Mouse (Mus musculus) embryo, embryonic 9.5 days (tissue): ENCODE measurements around the gene Nav2.

Experiments used
- DNase-seq: peaks from one replicate; pipeline ENCODE4 v3.0.0-alpha.2; 2017; ENCODE audit errors: extremely low spot score

Gene Nav2

DNA sequence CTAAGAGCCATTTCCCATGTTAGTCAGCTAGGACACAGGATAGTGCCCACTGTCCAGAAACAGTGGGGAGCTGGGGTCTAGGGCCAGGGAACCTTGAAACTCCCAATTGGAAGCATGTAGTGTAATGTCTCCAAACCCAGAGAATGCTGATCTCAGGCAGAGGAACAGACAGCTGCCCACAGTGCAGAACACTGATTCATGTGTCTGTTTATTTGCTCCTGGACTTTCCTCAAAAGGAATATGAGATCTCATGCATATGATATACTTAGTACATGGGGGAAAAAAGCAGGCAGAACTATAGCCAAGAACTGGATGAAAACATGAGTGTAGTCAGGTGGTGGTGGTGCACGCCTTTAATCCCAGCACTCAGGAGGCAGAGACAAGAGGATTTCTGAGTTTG, 297.0 kb downstream of the Nav2 start:
- DNase-seq, result no peak

DNA sequence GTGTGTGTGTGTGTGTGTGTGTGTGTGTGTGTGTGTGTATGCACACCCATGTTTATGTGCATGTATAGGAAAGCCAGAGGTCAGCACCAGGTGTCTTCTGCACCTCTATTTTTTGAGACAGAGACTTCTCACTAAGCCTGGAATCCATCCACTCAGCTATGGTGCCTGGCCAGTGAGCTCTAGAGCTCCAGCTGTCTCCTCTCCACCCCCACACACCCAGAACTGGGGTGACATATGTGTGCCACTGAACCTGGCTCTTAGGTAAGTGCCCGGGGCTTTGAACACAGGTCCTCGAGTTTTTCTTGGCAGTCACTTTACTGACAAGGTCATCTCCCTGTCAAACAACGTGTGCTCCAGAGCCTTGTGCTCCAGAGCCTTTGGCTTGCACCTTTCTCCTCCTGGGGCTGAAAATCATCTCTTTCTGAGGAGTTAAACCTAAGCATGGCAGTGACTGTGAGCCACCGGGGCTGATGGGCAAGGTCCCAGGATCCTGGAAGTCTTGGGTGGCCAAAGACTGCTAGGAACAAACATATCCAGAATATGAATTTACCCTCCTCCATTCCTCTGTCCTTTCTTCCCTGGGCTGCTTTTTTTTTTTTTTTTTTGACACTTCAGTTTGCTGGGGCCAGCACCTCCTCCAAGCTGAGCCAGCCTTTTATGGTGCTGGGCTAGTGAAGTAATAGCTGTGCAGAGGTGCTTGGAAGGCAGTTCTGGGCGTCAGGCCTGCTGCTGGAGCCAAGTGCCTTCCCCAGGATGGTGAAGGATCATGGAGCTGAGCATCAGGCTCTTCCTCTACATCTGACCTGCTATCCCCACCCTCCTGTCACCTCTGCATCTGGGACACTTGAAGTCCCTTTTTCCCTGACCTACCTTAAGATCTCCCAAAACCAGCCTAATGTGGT, 298.5 kb downstream of the Nav2 start:
- no peak for DNase-seq

DNA sequence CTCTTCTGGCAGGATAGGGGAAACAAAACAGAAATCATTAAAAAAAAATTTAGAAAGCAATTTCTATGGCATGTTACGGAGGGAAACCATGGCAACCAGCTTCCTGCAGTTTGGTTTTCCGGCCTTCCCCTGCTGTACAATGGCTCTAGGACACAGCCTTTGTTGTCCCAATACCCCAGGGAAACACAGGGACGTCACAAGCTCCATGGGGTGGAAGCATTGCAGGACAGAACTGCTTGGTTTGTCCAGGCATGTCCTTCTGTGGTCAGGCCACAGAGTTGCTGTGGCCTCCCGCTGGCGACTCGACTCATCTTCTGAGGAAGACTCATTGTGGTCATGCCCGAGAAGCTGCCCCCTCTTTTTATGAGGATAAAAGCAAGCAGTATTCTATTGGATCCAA, 301.0 kb downstream of the Nav2 start:
- DNase-seq, result no peak

- DNase-seq, result no peak
These were observed 302.2 kb downstream of the Nav2 start for GRCm38 (mm10) chr7:49210721-49211120.

- no peak for DNase-seq
These were observed 304.5 kb downstream of the Nav2 start for GRCm38 (mm10) chr7:49213011-49213410.

DNA sequence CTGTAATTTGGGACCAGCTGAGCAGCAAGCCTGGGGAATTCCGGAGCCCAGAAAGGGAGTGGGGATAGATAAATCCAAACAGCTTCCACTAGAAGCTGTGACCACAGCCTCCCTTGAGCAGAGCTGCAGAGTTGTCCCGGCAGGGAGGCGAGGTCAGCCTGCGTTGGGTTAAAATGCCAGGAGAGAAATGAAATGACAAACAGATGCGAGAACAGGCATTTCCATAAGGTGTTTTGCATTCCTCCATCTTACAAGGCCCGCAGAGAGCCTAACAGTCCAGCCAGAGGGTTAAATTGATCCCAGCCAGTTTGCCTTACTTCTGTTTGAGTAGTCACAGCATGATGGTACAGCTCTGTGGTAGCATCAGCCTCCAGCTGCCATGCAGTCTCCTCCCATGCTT, 309.3 kb downstream of the Nav2 start:
- no peak for DNase-seq

GRCm38 (mm10) chr7:49225741-49226140, 317.2 kb downstream of the Nav2 start:
- no peak for DNase-seq

DNA sequence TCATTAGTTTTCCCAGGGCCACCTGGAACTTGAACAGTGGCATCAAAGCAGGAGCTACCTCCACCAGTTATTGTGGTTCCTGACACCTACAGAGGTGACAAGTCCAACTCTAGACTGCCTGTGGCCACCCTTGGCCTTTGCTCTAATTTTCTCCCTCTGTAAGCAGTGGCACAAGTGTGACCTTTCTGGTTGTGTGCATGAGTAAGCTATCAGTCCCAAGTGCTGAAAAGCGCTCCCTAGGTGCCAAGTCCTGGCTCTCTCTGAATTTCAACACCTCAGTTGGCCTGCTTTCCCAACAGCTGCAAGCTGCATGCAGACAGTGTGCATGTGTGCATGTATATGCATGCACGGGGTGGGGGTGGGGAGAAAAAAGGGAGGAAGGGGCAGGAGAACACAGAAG, 324.5 kb downstream of the Nav2 start:
- no peak for DNase-seq

- no peak for DNase-seq
These were observed 325.8 kb downstream of the Nav2 start for GRCm38 (mm10) chr7:49234288-49234687.

DNA sequence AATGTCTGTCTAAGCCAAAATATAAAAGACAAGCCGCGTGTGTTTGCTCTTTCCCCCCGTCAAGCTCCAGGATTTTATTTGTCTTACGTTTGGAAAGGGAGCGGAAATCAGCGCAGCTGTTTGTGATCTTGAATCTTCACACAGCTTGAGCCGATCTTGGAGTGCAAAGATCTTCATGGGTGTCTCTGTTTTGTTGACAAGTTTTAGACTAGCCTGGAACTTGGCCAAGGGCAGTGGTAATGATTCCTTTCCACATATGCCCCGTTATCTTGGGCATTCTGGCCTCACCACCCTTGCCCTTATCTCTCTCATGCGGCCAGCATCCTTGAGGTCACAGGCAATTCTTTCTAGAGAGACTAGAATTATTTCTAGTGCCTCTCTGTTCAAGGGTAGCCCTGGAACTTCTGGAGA, 326.8 kb downstream of the Nav2 start:
- DNase-seq, result no peak

DNA sequence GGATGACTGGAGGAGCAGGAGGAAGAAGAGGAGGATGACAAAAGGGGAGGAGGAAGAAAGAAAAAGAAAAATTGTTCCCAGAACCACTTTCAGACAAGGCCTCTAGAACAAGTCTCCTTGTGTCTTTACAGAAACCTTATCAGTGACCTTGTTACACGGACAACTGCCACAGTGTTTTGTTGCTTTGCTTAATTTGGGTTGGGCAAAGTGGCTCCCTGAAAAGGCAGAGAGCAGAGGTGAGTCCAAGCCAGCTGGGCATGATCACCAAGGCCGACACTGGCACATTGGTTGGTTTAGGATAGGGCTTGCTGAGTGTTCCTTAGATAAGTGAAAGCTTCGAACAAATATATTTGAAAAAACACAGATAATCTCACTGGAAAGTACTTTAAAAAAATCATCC, 327.3 kb downstream of the Nav2 start:
- DNase-seq, result no peak

DNA sequence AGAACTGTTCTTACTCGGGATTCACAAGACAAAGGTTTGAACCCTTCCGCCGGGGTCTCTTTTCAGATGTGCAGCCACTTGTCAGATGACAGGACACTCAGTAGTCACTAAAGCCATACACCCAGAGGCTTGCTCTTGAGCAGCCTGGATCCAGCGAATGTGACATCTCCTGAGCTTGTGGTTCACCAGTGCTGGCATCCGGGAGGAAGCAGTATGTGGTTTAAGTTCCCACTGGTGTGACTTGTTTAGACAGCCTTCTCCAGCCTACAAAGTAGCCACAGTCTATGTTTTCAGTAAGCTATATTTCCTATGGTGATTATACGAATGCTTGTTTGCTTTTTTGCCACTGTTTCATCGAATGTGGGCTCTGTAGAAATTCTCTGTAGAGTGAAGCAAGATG, 331.9 kb downstream of the Nav2 start:
- DNase-seq, result no peak

- DNase-seq, result no peak
These were observed 332.8 kb downstream of the Nav2 start for GRCm38 (mm10) chr7:49241229-49241751.

DNA sequence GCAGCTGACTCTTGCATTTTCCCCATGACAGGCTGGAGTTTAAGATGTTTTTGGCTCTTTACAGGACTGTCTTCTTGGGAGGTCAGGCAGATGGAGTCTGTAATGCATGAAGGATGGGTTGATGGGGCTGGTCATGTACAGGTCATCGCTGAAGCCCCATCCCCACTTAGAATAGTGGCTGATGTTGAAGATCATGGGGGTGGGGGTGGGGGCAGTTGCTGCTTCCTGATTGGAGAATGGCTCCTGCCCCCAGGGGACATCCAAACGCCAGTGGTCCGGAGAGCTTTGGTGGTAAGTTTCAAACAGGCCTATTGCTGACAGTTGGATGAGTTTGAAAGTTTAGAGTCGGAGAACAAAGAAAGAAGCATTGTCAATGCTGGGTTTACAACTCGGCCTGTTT, 333.7 kb downstream of the Nav2 start:
- DNase-seq, result no peak

- no peak for DNase-seq
These were observed 334.6 kb downstream of the Nav2 start for GRCm38 (mm10) chr7:49243079-49243478.

DNA sequence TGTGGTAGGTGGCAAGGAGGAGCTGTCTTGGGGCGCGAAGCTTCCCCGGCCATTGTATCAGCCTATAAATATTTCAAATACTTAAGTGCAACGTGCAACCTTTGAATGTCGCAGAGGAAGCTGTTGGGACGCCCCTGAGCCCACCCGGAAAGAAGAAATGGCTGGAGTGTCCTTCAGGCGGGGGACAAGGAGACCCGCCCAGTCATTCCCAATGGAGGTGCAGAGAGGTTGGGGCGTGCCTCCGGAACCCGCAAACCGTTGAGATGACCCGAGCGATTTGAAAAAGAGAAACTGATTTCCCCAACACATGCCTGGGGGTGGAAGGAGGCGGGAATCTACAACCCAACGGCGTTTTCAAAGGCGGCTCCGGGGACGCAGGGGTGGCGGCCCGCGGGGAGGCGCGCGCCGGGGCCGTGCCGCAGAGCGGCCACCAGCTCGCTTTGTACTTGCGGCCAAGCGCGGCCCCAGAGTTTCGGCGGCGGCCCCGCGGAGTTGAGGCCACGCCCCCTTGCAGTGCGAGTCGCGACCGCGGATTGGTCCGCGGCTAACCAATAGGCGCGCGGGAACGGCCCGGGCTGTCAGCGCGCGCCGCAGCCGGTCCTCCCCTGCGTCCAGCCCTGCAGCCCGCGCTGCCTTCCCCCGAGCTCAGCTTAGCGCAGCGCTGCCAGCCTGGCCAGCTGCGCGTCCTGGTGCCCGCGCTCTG, 337.2 kb downstream of the Nav2 start:
- peak; percentile 91 for DNase-seq

- no peak for DNase-seq
These were observed 337.7 kb downstream of the Nav2 start for GRCm38 (mm10) chr7:49246240-49246578.

DNA sequence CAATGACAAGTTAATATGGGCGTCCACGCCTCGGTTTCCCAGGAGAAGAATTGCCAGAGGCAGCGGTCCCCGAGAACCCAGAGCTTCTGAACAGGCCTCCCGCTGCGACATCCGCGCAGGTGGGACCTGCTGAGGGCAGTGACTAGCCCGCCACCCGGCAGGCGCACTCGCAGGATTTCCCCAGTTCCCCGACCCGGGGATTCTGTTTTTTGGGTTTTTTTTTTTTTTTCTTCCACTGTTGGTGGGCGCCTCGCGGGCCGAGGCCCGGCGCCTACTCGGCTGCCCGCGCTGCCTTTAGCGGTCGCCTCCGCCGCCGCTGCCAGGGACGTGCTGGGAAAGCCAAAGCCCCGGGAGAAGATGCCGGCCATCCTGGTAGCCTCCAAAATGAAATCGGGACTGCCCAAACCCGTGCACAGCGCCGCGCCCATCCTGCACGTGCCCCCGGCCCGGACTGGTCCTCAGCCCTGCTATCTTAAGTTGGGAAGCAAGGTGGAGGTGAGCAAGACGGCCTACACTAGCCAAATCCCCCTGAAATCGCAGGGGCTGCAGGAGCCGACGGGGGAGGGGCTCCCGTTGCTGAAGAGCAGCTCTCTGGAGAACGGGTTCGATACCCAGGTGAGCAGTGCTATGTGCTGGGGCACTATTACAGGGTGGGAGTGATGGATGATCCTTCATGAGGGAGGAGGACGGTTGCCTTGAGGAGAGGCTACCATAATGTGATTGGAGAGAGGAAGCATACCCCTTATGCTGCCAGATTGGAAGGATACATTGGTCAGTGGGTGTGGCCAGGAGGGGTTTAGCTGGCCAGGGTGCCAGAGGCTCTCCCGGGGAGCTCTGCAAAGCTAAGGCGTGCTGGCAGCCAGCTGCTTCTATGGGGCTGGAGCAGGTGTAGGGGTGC, 338.3 kb downstream of the Nav2 start:
- peak; percentile 15 for DNase-seq

- no peak for DNase-seq
These were observed 339.3 kb downstream of the Nav2 start for GRCm38 (mm10) chr7:49247744-49248331.

GRCm38 (mm10) chr7:49248333-49249086, 340.0 kb downstream of the Nav2 start:
- DNase-seq, result no peak

DNA sequence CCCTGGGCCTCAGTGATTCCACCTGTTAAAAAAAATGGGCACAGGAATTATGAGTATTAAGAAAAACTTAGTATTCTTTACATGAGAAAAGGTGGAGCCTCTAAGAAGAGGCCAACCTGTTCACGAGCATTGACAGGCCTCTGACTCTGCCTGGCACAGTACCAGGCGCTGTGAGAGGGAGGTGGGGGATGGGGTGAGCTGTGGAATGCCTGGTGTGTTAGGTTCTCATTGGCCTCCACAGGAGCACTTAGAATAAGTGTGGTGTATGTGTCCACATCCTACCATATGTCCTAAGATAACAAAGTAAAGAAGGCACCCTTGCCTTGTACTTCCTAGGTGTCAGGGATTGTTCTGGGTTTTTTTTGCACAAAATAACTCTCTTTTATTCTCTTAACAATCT, 340.9 kb downstream of the Nav2 start:
- DNase-seq, result no peak
